Mouse (Mus musculus): ENCODE data around the gene Cep83.

DNA sequence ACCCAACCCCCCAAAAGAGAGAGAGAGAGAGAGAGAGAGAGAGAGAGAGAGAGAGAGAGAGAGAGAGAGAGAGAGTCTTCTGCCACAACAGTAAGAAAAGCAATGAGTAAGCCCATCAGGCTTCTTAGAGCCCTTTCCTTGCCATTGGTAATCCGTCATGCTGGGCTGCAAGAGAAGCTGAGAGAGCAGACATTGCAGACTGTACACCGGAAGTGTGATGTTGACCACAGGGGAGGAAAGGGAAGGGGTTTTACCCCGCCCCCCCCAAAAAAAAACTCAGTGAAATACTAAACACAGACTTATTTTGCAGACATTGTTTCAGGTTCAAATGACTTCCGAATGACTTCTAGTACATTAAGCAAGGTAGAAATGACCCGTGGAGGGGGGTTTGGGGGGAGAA, 48.4 kb upstream of the Cep83 start:
- TF ChIP-seq FLI1 (IDR thresholded peaks at IDR 0.05; ENCODE audit: low read length) = no peak
- TF ChIP-seq GATA1 (IDR thresholded peaks at IDR 0.05; ENCODE audit: borderline replicate concordance, low read length) = no peak
